Mouse (Mus musculus): Measurements from ENCODE around the gene Ucn2.

Gene Ucn2

GRCm38 (mm10) chr9:108991428-108992084 lies 5.7 kb downstream of the Ucn2 start, which contains the start of gene Pfkfb4:
Pfkfb4 (plus strand) TSS chr9:108991778.
- DNase-seq (ENCODE audit: extremely low read depth, insufficient read length, low spot score) = peak; percentile 96

- DNase-seq (ENCODE audit: extremely low read depth, insufficient read length, low spot score) = no peak
Measured at GRCm38 (mm10) chr9:108992085-108992469, 6.3 kb downstream of the Ucn2 start.

GRCm38 (mm10) chr9:108992620-108993361 lies 7.0 kb downstream of the Ucn2 start:
- no peak for DNase-seq (ENCODE audit: extremely low read depth, insufficient read length, low spot score)

GRCm38 (mm10) chr9:108996411-108996810 lies 10.6 kb downstream of the Ucn2 start:
- no peak for DNase-seq (ENCODE audit: extremely low read depth, insufficient read length, low spot score)

GRCm38 (mm10) chr9:108998287-108999166 lies 12.7 kb downstream of the Ucn2 start:
- no peak for DNase-seq (ENCODE audit: extremely low read depth, insufficient read length, low spot score)

- DNase-seq (ENCODE audit: extremely low read depth, insufficient read length, low spot score) = peak; percentile 30
Measured at GRCm38 (mm10) chr9:108999167-108999526, 13.3 kb downstream of the Ucn2 start.

- DNase-seq (ENCODE audit: extremely low read depth, insufficient read length, low spot score) = peak; percentile 34
Measured at GRCm38 (mm10) chr9:109000726-109001125, 14.9 kb downstream of the Ucn2 start.

GRCm38 (mm10) chr9:109003201-109003600 lies 17.4 kb downstream of the Ucn2 start:
- DNase-seq (ENCODE audit: extremely low read depth, insufficient read length, low spot score) = no peak

GRCm38 (mm10) chr9:109007025-109007780 lies 21.4 kb downstream of the Ucn2 start:
- no peak for DNase-seq (ENCODE audit: extremely low read depth, insufficient read length, low spot score)

- DNase-seq (ENCODE audit: extremely low read depth, insufficient read length, low spot score) = no peak
Measured at GRCm38 (mm10) chr9:109008081-109008480, 22.3 kb downstream of the Ucn2 start.

GRCm38 (mm10) chr9:109008994-109009635 lies 23.3 kb downstream of the Ucn2 start:
- DNase-seq (ENCODE audit: extremely low read depth, insufficient read length, low spot score) = no peak

GRCm38 (mm10) chr9:109009636-109010315 lies 24.0 kb downstream of the Ucn2 start:
- DNase-seq (ENCODE audit: extremely low read depth, insufficient read length, low spot score) = no peak

- DNase-seq (ENCODE audit: extremely low read depth, insufficient read length, low spot score) = no peak
Measured at GRCm38 (mm10) chr9:109010316-109010690, 24.5 kb downstream of the Ucn2 start.

GRCm38 (mm10) chr9:109015397-109015796 lies 29.6 kb downstream of the Ucn2 start:
- DNase-seq (ENCODE audit: extremely low read depth, insufficient read length, low spot score) = no peak

GRCm38 (mm10) chr9:109016973-109017604 lies 31.3 kb downstream of the Ucn2 start:
- no peak for DNase-seq (ENCODE audit: extremely low read depth, insufficient read length, low spot score)

GRCm38 (mm10) chr9:109021428-109021827 lies 35.6 kb downstream of the Ucn2 start:
- DNase-seq (ENCODE audit: extremely low read depth, insufficient read length, low spot score) = no peak

GRCm38 (mm10) chr9:109022866-109023685 lies 37.3 kb downstream of the Ucn2 start:
- DNase-seq (ENCODE audit: extremely low read depth, insufficient read length, low spot score) = no peak

- DNase-seq (ENCODE audit: extremely low read depth, insufficient read length, low spot score) = no peak
Measured at GRCm38 (mm10) chr9:109027521-109027920, 41.7 kb downstream of the Ucn2 start.

Measured in 3134 (cell line).